8 mouse cellular contexts compared by ENCODE assay signal in genomic region chr17:34027656-34028223, GRCm38 (mm10). TPM values are rescaled to one million over a fixed set of nuclear protein-coding genes. Genes with fewer than 3 reads are reported as not detected.
DNase-seq lines count a peak whose midpoint lies in the region; ATAC-seq and TF ChIP-seq lines count a peak whose summit lies in the region.

H2-Ke6 (minus strand) TSS chr17:34028060.

- H3K27ac ChIP-seq in CH12.LX (ENCODE audit: insufficient read depth, low read depth), result peak within 1 kb of the TSS; percentile 31
- peak within 1 kb of the TSS; percentile 99 for H3K27ac ChIP-seq in forebrain, embryonic 11.5 days (ENCODE audit: low read depth, low read length)
- peak within 1 kb of the TSS; percentile 84 for H3K27ac ChIP-seq in heart, embryonic 16.5 days (ENCODE audit: low read length)
- H3K27ac ChIP-seq in liver, embryonic 16.5 days (ENCODE audit: low read length), result peak within 1 kb of the TSS; percentile 85
- peak within 1 kb of the TSS; percentile 83 for H3K27ac ChIP-seq in neural tube, embryonic 14.5 days (ENCODE audit: low read depth, low read length)

- TF ChIP-seq RAD21 in CH12.LX (IDR thresholded peaks at IDR 0.05; ENCODE audit: low read depth, low read length), result no peak

- peaks cover 27 to 36% of the 10 kb centered on the region in 2 experiments for H3K36me3 ChIP-seq in CH12.LX (replicated peaks in 1 of 2; ENCODE audit: control insufficient read depth in 1 of 2, insufficient read depth in 1 of 2, low read length in 1 of 2)
- H3K36me3 ChIP-seq in forebrain, embryonic 11.5 days (ENCODE audit: control insufficient read depth, insufficient read depth, low read length), result peaks cover 14% of the 10 kb centered on the region
- peaks cover 21% of the 10 kb centered on the region for H3K36me3 ChIP-seq in heart, embryonic 16.5 days (ENCODE audit: control insufficient read depth, insufficient read depth)
- H3K36me3 ChIP-seq in liver, embryonic 16.5 days (ENCODE audit: control insufficient read depth, insufficient read depth), result peaks cover 21% of the 10 kb centered on the region; the same call in 1 of the 2 replicates
- H3K36me3 ChIP-seq in neural tube, embryonic 14.5 days (ENCODE audit: control insufficient read depth, insufficient read depth, low read length), result peaks cover 12% of the 10 kb centered on the region

- peaks cover 5% of the 10 kb centered on the region for H3K9me3 ChIP-seq in CH12.LX (replicated peaks; ENCODE audit: low read length)
- no peaks in the 10 kb centered on the region for H3K9me3 ChIP-seq in forebrain, embryonic 11.5 days (ENCODE audit: control insufficient read depth, low read length)
- no peaks in the 10 kb centered on the region for H3K9me3 ChIP-seq in heart, embryonic 16.5 days (replicated peaks; ENCODE audit: control insufficient read depth, low read length)
- no peaks in the 10 kb centered on the region for H3K9me3 ChIP-seq in liver, embryonic 16.5 days (replicated peaks; ENCODE audit: control insufficient read depth, low read length)
- H3K9me3 ChIP-seq in neural tube, embryonic 14.5 days (ENCODE audit: control insufficient read depth, low read length), result no peaks in the 10 kb centered on the region

- in situ Hi-C loops in CH12.LX (cut with MboI; ENCODE audit: low pct_ligation_motif_present, low pct_unique_long_range_greater_than_20kb, low sequenced_read_pairs), result no loop called here

- TF ChIP-seq CTCF in CH12.LX (conservative IDR thresholded peaks at IDR 0.05 in 1 of 2, IDR thresholded peaks at IDR 0.05 in 1 of 2; ENCODE audit: low read depth in 2 of 2, low read length in 2 of 2), result peak in 1 of 2 experiments; percentile 28; a peak in 2 of 4 replicates

- peak within 1 kb of the TSS; percentile 67 to 81 (median 71) for H3K4me3 ChIP-seq in CH12.LX (replicated peaks in 1 of 3; ENCODE audit: low read depth in 2 of 3, low read length in 2 of 3, poor library complexity in 1 of 3)
- peak within 1 kb of the TSS; percentile 92 for H3K4me3 ChIP-seq in forebrain, embryonic 11.5 days (ENCODE audit: low read depth, low read length)
- peak within 1 kb of the TSS; percentile 81 for H3K4me3 ChIP-seq in heart, embryonic 16.5 days (ENCODE audit: low read length)
- peak within 1 kb of the TSS; percentile 85 for H3K4me3 ChIP-seq in liver, embryonic 16.5 days (ENCODE audit: low read depth, low read length)
- H3K4me3 ChIP-seq in neural tube, embryonic 14.5 days (ENCODE audit: low read depth, low read length), result peak within 1 kb of the TSS; percentile 49

- dilution Hi-C loops in CH12.LX (cut with MboI; ENCODE audit: extremely low pct_ligation_motif_present, extremely low pct_unique_long_range_greater_than_20kb, low sequenced_read_pairs), result no loop called here

- no peak for TF ChIP-seq EP300 in CH12.LX (IDR thresholded peaks at IDR 0.05; ENCODE audit: low read length)

- peak within 1 kb of the TSS; percentile 58 for H3K4me2 ChIP-seq in CH12.LX (ENCODE audit: insufficient read depth, low read depth, poor library complexity, severe bottlenecking)
- H3K4me2 ChIP-seq in forebrain, embryonic 11.5 days (ENCODE audit: low read depth, low read length, severe bottlenecking), result peak within 1 kb of the TSS; percentile 86
- peak within 1 kb of the TSS; percentile 96 for H3K4me2 ChIP-seq in heart, embryonic 16.5 days (ENCODE audit: low read depth, low read length)
- H3K4me2 ChIP-seq in liver, embryonic 16.5 days (ENCODE audit: low read depth, low read length), result peak within 1 kb of the TSS; percentile 99
- H3K4me2 ChIP-seq in neural tube, embryonic 14.5 days (ENCODE audit: low read depth, low read length), result peak within 1 kb of the TSS; percentile 93

- H3K4me1 ChIP-seq in CH12.LX (ENCODE audit: control insufficient read depth in 1 of 2, insufficient read depth in 2 of 2), result peaks cover 30 to 57% of the 10 kb centered on the region in 2 experiments
- H3K4me1 ChIP-seq in forebrain, embryonic 11.5 days (replicated peaks; ENCODE audit: control insufficient read depth, insufficient read depth, low read length), result peaks cover 45% of the 10 kb centered on the region
- H3K4me1 ChIP-seq in heart, embryonic 16.5 days (ENCODE audit: control insufficient read depth, insufficient read depth, low read length), result peaks cover 50% of the 10 kb centered on the region
- H3K4me1 ChIP-seq in liver, embryonic 16.5 days (ENCODE audit: control insufficient read depth, low read depth, low read length), result peaks cover 60% of the 10 kb centered on the region
- peaks cover 56% of the 10 kb centered on the region for H3K4me1 ChIP-seq in neural tube, embryonic 14.5 days (ENCODE audit: control insufficient read depth, insufficient read depth, low read length)

- H3K79me2 ChIP-seq in CH12.LX (replicated peaks; ENCODE audit: control insufficient read depth, extremely low read depth, insufficient read depth, poor library complexity, severe bottlenecking), result peaks cover 26% of the 10 kb centered on the region

- peak; percentile 77 for TF ChIP-seq POLR2A in CH12.LX (IDR thresholded peaks at IDR 0.05; ENCODE audit: low read depth, low read length)

- H3K27me3 ChIP-seq in CH12.LX (replicated peaks), result no peaks in the 10 kb centered on the region
- no peaks in the 10 kb centered on the region for H3K27me3 ChIP-seq in forebrain, embryonic 11.5 days (ENCODE audit: control insufficient read depth, insufficient read depth, low read length)
- no peaks in the 10 kb centered on the region for H3K27me3 ChIP-seq in heart, embryonic 16.5 days (ENCODE audit: control insufficient read depth, insufficient read depth, low read length)
- no peaks in the 10 kb centered on the region for H3K27me3 ChIP-seq in liver, embryonic 16.5 days (ENCODE audit: control insufficient read depth, insufficient read depth, low read depth, low read length)
- H3K27me3 ChIP-seq in neural tube, embryonic 14.5 days (ENCODE audit: control insufficient read depth, insufficient read depth, low read length), result no peaks in the 10 kb centered on the region

- H3K9ac ChIP-seq in CH12.LX (ENCODE audit: insufficient read depth, low read depth), result peak within 1 kb of the TSS; percentile 6; the same call in 1 of the 2 replicates
- peak within 1 kb of the TSS; percentile 95 for H3K9ac ChIP-seq in forebrain, embryonic 11.5 days (ENCODE audit: low read length)
- H3K9ac ChIP-seq in heart, embryonic 16.5 days (ENCODE audit: low read length), result peak within 1 kb of the TSS; percentile 83
- peak within 1 kb of the TSS; percentile 74 for H3K9ac ChIP-seq in liver, embryonic 16.5 days (ENCODE audit: low read depth, low read length)
- H3K9ac ChIP-seq in neural tube, embryonic 14.5 days (replicated peaks; ENCODE audit: low read depth, low read length), result peak within 1 kb of the TSS; percentile 78

- WGBS in forebrain, embryonic 11.5 days, result under 1% methylated on average over 49 of the region's 49 CpGs
- under 1% methylated on average over 49 of the region's 49 CpGs for WGBS in heart, embryonic 16.5 days
- under 1% methylated on average over 48 of the region's 49 CpGs for WGBS in liver, embryonic 16.5 days (ENCODE audit: insufficient replicate concordance)
- WGBS in neural tube, embryonic 14.5 days, result under 1% methylated on average over 49 of the region's 49 CpGs

- peak; percentile 73 for ATAC-seq in forebrain, embryonic 11.5 days (replicated peaks; ENCODE audit: low FRiP score)
- peak; percentile 76 for ATAC-seq in heart, embryonic 16.5 days (replicated peaks; ENCODE audit: extremely low read depth, insufficient read depth, low FRiP score)
- peak; percentile 80 for ATAC-seq in liver, embryonic 16.5 days (ENCODE audit: low read depth)
- peak; percentile 65 for ATAC-seq in neural tube, embryonic 14.5 days (ENCODE audit: low read depth)

- DNase-seq in CH12.LX (ENCODE audit: extremely low read depth), result peak; percentile 93
- DNase-seq in c-Kit-positive CD71-positive TER-119-negative erythroid progenitor cells, embryonic 14.5 days (ENCODE audit: low read depth), result peak; percentile 87
- peak; percentile 96 for DNase-seq in forebrain, embryonic 11.5 days (ENCODE audit: low spot score)
- DNase-seq in kidney, postnatal 36 days, result peak; percentile 97 to 98
- DNase-seq in testis, postnatal 10 days (ENCODE audit: low spot score), result peak; percentile 95

TF ChIP-seq in CH12.LX, 34 proteins besides CTCF, POLR2A, EP300 and RAD21 (continues in another document):
- TF ChIP-seq BHLHE40 (IDR thresholded peaks at IDR 0.05; ENCODE audit: low read depth, low read length) (peak; percentile 37; the same call in 1 of the 2 replicates), HCFC1 (IDR thresholded peaks at IDR 0.05; ENCODE audit: low read depth, low read length) (no peak; the same call in 1 of the 2 replicates), CHD2 (IDR thresholded peaks at IDR 0.05; ENCODE audit: low read length) (peak; percentile 67; the same call in 1 of the 2 replicates), UBTF (IDR thresholded peaks at IDR 0.05; ENCODE audit: low read depth, low read length) (peak; percentile 96), ELF1 (IDR thresholded peaks at IDR 0.05; ENCODE audit: low read depth, low read length) (peak; percentile 75), MXI1 (IDR thresholded peaks at IDR 0.05; ENCODE audit: low read depth, low read length) (peak; percentile 77), ZMIZ1 (IDR thresholded peaks at IDR 0.05; ENCODE audit: low read depth, low read length) (peak; percentile 82), CHD1 (IDR thresholded peaks at IDR 0.05; ENCODE audit: low read depth, low read length) (0 out of 2 replicates have a peak, but pooled peaks have one; percentile 28), ZNF384 (IDR thresholded peaks at IDR 0.05; ENCODE audit: low read depth, low read length) (no peak), POLR2AphosphoS2 (IDR thresholded peaks at IDR 0.05; ENCODE audit: low read depth, low read length) (peak; percentile 99), NELFE (IDR thresholded peaks at IDR 0.05; ENCODE audit: low read depth, low read length) (peak; percentile 60; the same call in 1 of the 2 replicates), TBP (conservative IDR thresholded peaks at IDR 0.05; ENCODE audit: low read depth, low read length) (peak; percentile 69; the same call in 1 of the 2 replicates), RCOR1 (conservative IDR thresholded peaks at IDR 0.05; ENCODE audit: low read depth, low read length) (0 out of 2 replicates have a peak, but pooled peaks have one; percentile 48), MYC (IDR thresholded peaks at IDR 0.05; ENCODE audit: low read depth, low read length) (0 out of 2 replicates have a peak, but pooled peaks have one; percentile 28), USF2 (conservative IDR thresholded peaks at IDR 0.05; ENCODE audit: low read depth, low read length) (no peak), SIN3A (IDR thresholded peaks at IDR 0.05; ENCODE audit: low read length) (no peak; the same call in none of the 2 replicates)

RNA-seq across cellular contexts. Expression of gene H2-Ke6, which starts in this region (rescaled TPM):
- total RNA-seq in CH12.LX (2012; rRNA removed) (44.8 and 47.1 TPM in 2 replicates), CH12.LX (2014; rRNA removed) (20.4 and 20.8 TPM in 2 replicates)
- polyA plus RNA-seq in CH12.LX (2012; ENCODE audit: insufficient read length, low read depth), result 31.7 and 34.5 TPM in 2 replicates
- polyA plus RNA-seq in forebrain, embryonic 11.5 days (2014; fragmentation: Nextera tagmentation; extraction: Ambion mirVana), result 81.7 and 101 TPM in 2 replicates
- 53.0 and 59.1 TPM in 2 replicates for polyA plus RNA-seq in heart, embryonic 16.5 days (2015; fragmentation: Nextera tagmentation; extraction: Ambion mirVana)
- polyA plus RNA-seq in liver, embryonic 16.5 days (2015; fragmentation: Nextera tagmentation; extraction: Ambion mirVana), result 30.1 and 32.2 TPM in 2 replicates
- 70.1 and 72.1 TPM in 2 replicates for polyA plus RNA-seq in neural tube, embryonic 14.5 days (2014; fragmentation: Nextera tagmentation; extraction: Ambion mirVana)

Comparison
In these comparisons a context has a peak if more than half of its experiments do, and no peak if none do; other contexts are left out.
1. Peak in every context shown above with its lines: DNase-seq, ATAC-seq, H3K4me3 ChIP-seq and H3K27ac ChIP-seq.
2. H3K27ac ChIP-seq: peak in every context shown above with its lines; median percentile 99 in forebrain, embryonic 11.5 days; 85 in liver, embryonic 16.5 days; 84 in heart, embryonic 16.5 days; 83 in neural tube, embryonic 14.5 days; 31 in CH12.LX.
3. H3K9ac ChIP-seq: peak in every context shown above with its lines; median percentile 95 in forebrain, embryonic 11.5 days; 83 in heart, embryonic 16.5 days; 78 in neural tube, embryonic 14.5 days; 74 in liver, embryonic 16.5 days; 6 in CH12.LX.